Mouse (Mus musculus) MEL (cell line): ENCODE measurements around the gene Ier2. TPM values are rescaled to one million over a fixed set of nuclear protein-coding genes. Genes with fewer than 3 reads are reported as not detected.

ENCODE experiments used
- DNase-seq: peaks from one replicate; pipeline ENCODE4 v3.0.0; 2011; ENCODE audit warnings: low read depth, low spot score
- H3K27ac ChIP-seq: 2 replicates; pipeline ENCODE4 v1.5.1; 2012; ENCODE audit warnings: low read depth, mild to moderate bottlenecking, control low read depth, low read length, moderate library complexity; ENCODE audit not compliant: control insufficient read depth
- H3K27me3 ChIP-seq, 2 experiments: fragments of 150-350 bp in 1 of 2; sonication (generic) in 1 of 2; 2 replicates each; pipeline ENCODE4 v1.6.1; 2012; ENCODE audit warnings: low read length in 2 of 2, mild to moderate bottlenecking in 2 of 2, improper control_type of control experiment in 1 of 2, moderate library complexity in 1 of 2; ENCODE audit not compliant: insufficient read depth in 2 of 2, control insufficient read depth in 1 of 2
- H3K36me3 ChIP-seq, 2 experiments: 2 replicates each; pipeline ENCODE4 v1.6.1; 2012 to 2014; ENCODE audit warnings: low read length in 2 of 2, improper control_type of control experiment in 1 of 2, inconsistent platforms in 1 of 2, mild to moderate bottlenecking in 1 of 2; ENCODE audit not compliant: insufficient read depth in 2 of 2, control insufficient read depth in 1 of 2
- H3K4me1 ChIP-seq, 2 experiments: fragments of 150-350 bp in 1 of 2; sonication (generic) in 1 of 2; 2 replicates each; pipeline ENCODE4 v1.6.1; 2012; ENCODE audit warnings: low read length in 2 of 2, improper control_type of control experiment in 1 of 2, mild to moderate bottlenecking in 1 of 2; ENCODE audit not compliant: insufficient read depth in 2 of 2, control insufficient read depth in 1 of 2
- H3K4me3 ChIP-seq, 2 experiments: fragments of 150-350 bp in 1 of 2; sonication (generic) in 1 of 2; 2 replicates each; pipeline ENCODE4 v1.5.1; 2012; ENCODE audit warnings: low read depth in 2 of 2, low read length in 2 of 2, mild to moderate bottlenecking in 2 of 2, moderate library complexity in 2 of 2, control low read depth in 1 of 2, improper control_type of control experiment in 1 of 2; ENCODE audit not compliant: control insufficient read depth in 1 of 2, insufficient read depth in 1 of 2
- H3K79me2 ChIP-seq: 2 replicates; pipeline ENCODE4 v1.6.1; 2012; ENCODE audit warnings: mild to moderate bottlenecking, low read length, moderate library complexity; ENCODE audit not compliant: control insufficient read depth, poor library complexity, insufficient read depth
- H3K9ac ChIP-seq: 2 replicates; pipeline ENCODE4 v1.6.1; 2012; ENCODE audit warnings: low read depth, mild to moderate bottlenecking, control low read depth, low read length, moderate library complexity; ENCODE audit not compliant: control insufficient read depth, poor library complexity, severe bottlenecking
- H3K9me3 ChIP-seq: fragments of 150-350 bp; sonication (generic); replicated peaks from 2 replicates; pipeline ENCODE4 v1.6.1; 2012; ENCODE audit warnings: mild to moderate bottlenecking, low read length, improper control_type of control experiment, moderate library complexity; ENCODE audit not compliant: insufficient read depth
- BHLHE40 ChIP-seq: IDR thresholded peaks from 2 replicates; pipeline ENCODE4 v1.6.1; 2012; ENCODE audit warnings: low read depth, mild to moderate bottlenecking, inconsistent platforms, low read length, improper control_type of control experiment, borderline replicate concordance
- CHD1 ChIP-seq: IDR thresholded peaks from 2 replicates; pipeline ENCODE4 v1.6.1; 2012; ENCODE audit warnings: low read depth, mild to moderate bottlenecking, inconsistent platforms, low read length, improper control_type of control experiment
- CHD2 ChIP-seq: IDR thresholded peaks from 2 replicates; pipeline ENCODE4 v1.6.1; 2011; ENCODE audit warnings: low read length, improper control_type of control experiment
- CTCF ChIP-seq, 3 experiments: IDR thresholded peaks in 2 of 3; conservative IDR thresholded peaks in 1 of 3; 2 replicates each; pipeline ENCODE4 v1.5.1; 2011 to 2012; ENCODE audit warnings: low read length in 3 of 3, low read depth in 2 of 3, mild to moderate bottlenecking in 2 of 3, improper control_type of control experiment in 1 of 3, inconsistent platforms in 1 of 3, mixed read lengths in 1 of 3, moderate library complexity in 1 of 3; ENCODE audit not compliant: control insufficient read depth in 1 of 3, insufficient read depth in 1 of 3, poor library complexity in 1 of 3, severe bottlenecking in 1 of 3
- E2F4 ChIP-seq: IDR thresholded peaks from 2 replicates; pipeline ENCODE4 v1.6.1; 2011; ENCODE audit warnings: low read depth, low read length, improper control_type of control experiment, borderline replicate concordance
- GABPA ChIP-seq: IDR thresholded peaks from 2 replicates; pipeline ENCODE4 v1.6.1; 2012; ENCODE audit warnings: low read depth, mild to moderate bottlenecking, inconsistent platforms, low read length, improper control_type of control experiment, moderate library complexity
- KAT2A ChIP-seq: conservative IDR thresholded peaks from 2 replicates; pipeline ENCODE4 v1.6.1; 2012; ENCODE audit warnings: low read depth, low read length, improper control_type of control experiment, inconsistent platforms
- MYB ChIP-seq: IDR thresholded peaks from 2 replicates; pipeline ENCODE4 v1.6.1; 2011; ENCODE audit warnings: mild to moderate bottlenecking, low read depth, low read length, improper control_type of control experiment
- MYC ChIP-seq: IDR thresholded peaks from 2 replicates; pipeline ENCODE4 v1.6.1; 2011; ENCODE audit warnings: low read depth, mild to moderate bottlenecking, low read length, improper control_type of control experiment, moderate library complexity
- NELFE ChIP-seq: IDR thresholded peaks from 2 replicates; pipeline ENCODE4 v1.6.1; 2011; ENCODE audit warnings: low read depth, low read length, improper control_type of control experiment
- RCOR1 ChIP-seq: IDR thresholded peaks from 2 replicates; pipeline ENCODE4 v1.6.1; 2012; ENCODE audit warnings: low read depth, mild to moderate bottlenecking, inconsistent platforms, low read length, improper control_type of control experiment
- SIN3A ChIP-seq: IDR thresholded peaks from 2 replicates; pipeline ENCODE4 v1.6.1; 2012; ENCODE audit warnings: low read length, improper control_type of control experiment, inconsistent platforms
- SMC3 ChIP-seq: IDR thresholded peaks from 2 replicates; pipeline ENCODE4 v1.6.1; 2011; ENCODE audit warnings: low read depth, low read length, improper control_type of control experiment
- TBP ChIP-seq: IDR thresholded peaks from 2 replicates; pipeline ENCODE4 v1.8.0; 2011; ENCODE audit warnings: low read depth, low read length, improper control_type of control experiment
- ZC3H11A ChIP-seq: IDR thresholded peaks from 2 replicates; pipeline ENCODE4 v1.6.1; 2012; ENCODE audit warnings: low read depth, mild to moderate bottlenecking, inconsistent platforms, low read length, improper control_type of control experiment
- ZNF384 ChIP-seq: IDR thresholded peaks from 2 replicates; pipeline ENCODE4 v1.6.1; 2012; ENCODE audit warnings: low read depth, mild to moderate bottlenecking, inconsistent platforms, low read length, improper control_type of control experiment
- polyA plus RNA-seq, 2 experiments: library from polyadenylated mRNA; stranded (reverse) in 1 of 2; unstranded in 1 of 2; fragments of >175 nt in 1 of 2; fragments of >200 nt in 1 of 2; gene quantifications; 2 replicates each; pipeline versions ENCODE4 v1.2.1 to v1.2.4; 2012; ENCODE audit warnings: low replicate concordance in 2 of 2, low read depth in 1 of 2; ENCODE audit not compliant: insufficient read length in 2 of 2, insufficient read depth in 1 of 2, missing spikeins in 1 of 2
- total RNA-seq: library from RNA; depleted of rRNA; stranded (reverse); fragments of 300-350 nt; gene quantifications from 2 replicates; pipeline ENCODE4 v1.2.3, GENCODE M21; 2012

The Ier2 gene
- total and polyA plus RNA-seq, 3 experiments = 22.5 to 258 (median 37.7) TPM

- TF ChIP-seq TBP (peak; percentile 97), NELFE (no peak), GABPA (no peak), CTCF (IDR thresholded peaks at IDR 0.05 in 2 of 3, conservative IDR thresholded peaks at IDR 0.05 in 1 of 3; ENCODE audit: control insufficient read depth in 1 of 3, insufficient read depth in 1 of 3, low read depth in 2 of 3, low read length in 3 of 3, poor library complexity in 1 of 3, severe bottlenecking in 1 of 3) (peak in 2 of 3 experiments; percentile 2 to 21; a peak in 1 of 6 replicates), MYC (no peak)
- H3K9me3 ChIP-seq = no peaks in the 10 kb centered on the region
- peaks cover 7 to 21% of the 10 kb centered on the region in 2 experiments; a peak in 3 of 4 replicates for H3K4me1 ChIP-seq
- peak overlapping the region; percentile 76 to 91; a peak in 3 of 4 replicates for H3K4me3 ChIP-seq
- DNase-seq = peak; percentile 55
- peaks cover 1% of the 10 kb centered on the region; the same call in 1 of the 2 replicates for H3K79me2 ChIP-seq
- no peaks in the 10 kb centered on the region for H3K27me3 ChIP-seq
- peak overlapping the region; percentile 48; the same call in 1 of the 2 replicates for H3K27ac ChIP-seq
- H3K36me3 ChIP-seq = peaks cover 0 to 20% of the 10 kb centered on the region in 2 experiments; a peak in 2 of 4 replicates
- H3K9ac ChIP-seq = peak overlapping the region; percentile 87
Measured at GRCm38 (mm10) chr8:84640617-84641294, 21.9 kb downstream of the Ier2 start.

DNA sequence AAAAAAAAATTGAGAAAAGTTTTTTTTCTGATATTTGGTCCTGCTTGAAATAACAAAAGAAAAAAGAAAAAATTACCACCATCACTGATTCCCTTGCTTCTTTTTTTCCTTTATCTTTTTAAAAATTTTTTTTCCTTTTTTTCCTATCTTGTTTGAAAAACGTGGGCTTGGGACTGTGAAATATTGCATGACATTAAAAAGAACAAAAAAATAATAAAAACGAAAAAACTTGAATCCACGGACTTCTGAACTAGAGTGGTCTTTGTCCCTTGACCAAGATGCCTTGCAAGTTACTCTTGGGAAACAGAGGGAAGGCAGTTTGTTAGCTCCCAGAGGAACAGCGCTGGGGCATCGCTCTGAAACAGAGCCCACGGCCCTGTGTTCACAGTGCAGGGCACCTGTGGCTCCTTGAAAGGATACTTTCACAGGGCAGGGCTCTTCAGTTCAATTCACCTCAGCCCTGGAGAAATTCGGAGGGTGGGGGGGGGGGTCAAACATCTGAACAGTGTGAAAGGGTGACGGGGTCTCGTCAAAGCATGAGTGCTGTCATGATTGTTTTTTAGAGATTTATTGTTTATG lies 22.6 kb downstream of the Ier2 start:
- H3K4me3 ChIP-seq = peak overlapping the region; percentile 76 to 91
- peaks cover 1% of the 10 kb centered on the region; the same call in 1 of the 2 replicates for H3K79me2 ChIP-seq
- no peaks in the 10 kb centered on the region for H3K27me3 ChIP-seq
- peak overlapping the region; percentile 72; the same call in 1 of the 2 replicates for H3K27ac ChIP-seq
- no peaks in the 10 kb centered on the region for H3K9me3 ChIP-seq
- peaks cover 7 to 21% of the 10 kb centered on the region in 2 experiments; a peak in 3 of 4 replicates for H3K4me1 ChIP-seq
- no peak for TF ChIP-seq BHLHE40
- no peak for TF ChIP-seq SMC3
- no peak for TF ChIP-seq CTCF (IDR thresholded peaks at IDR 0.05 in 2 of 3, conservative IDR thresholded peaks at IDR 0.05 in 1 of 3; ENCODE audit: control insufficient read depth in 1 of 3, insufficient read depth in 1 of 3, low read depth in 2 of 3, low read length in 3 of 3, poor library complexity in 1 of 3, severe bottlenecking in 1 of 3)
- TF ChIP-seq CHD1 = 0 out of 2 replicates have a peak, but pooled peaks have one; percentile 71
- no peak for TF ChIP-seq CHD2
- peak; percentile 43; the same call in 1 of the 2 replicates for TF ChIP-seq ZNF384
- TF ChIP-seq SIN3A = 0 out of 2 replicates have a peak, but pooled peaks have one; percentile 2
- TF ChIP-seq KAT2A = no peak
- no peak for TF ChIP-seq ZC3H11A
- TF ChIP-seq MYB = no peak
- no peak for TF ChIP-seq RCOR1
- TF ChIP-seq E2F4 = no peak
- DNase-seq = peak; percentile 46
- H3K36me3 ChIP-seq = peaks cover 0 to 20% of the 10 kb centered on the region in 2 experiments; a peak in 2 of 4 replicates
- peak overlapping the region; percentile 87 for H3K9ac ChIP-seq
